Mouse (Mus musculus): ENCODE results near the gene Cul1.

DNA sequence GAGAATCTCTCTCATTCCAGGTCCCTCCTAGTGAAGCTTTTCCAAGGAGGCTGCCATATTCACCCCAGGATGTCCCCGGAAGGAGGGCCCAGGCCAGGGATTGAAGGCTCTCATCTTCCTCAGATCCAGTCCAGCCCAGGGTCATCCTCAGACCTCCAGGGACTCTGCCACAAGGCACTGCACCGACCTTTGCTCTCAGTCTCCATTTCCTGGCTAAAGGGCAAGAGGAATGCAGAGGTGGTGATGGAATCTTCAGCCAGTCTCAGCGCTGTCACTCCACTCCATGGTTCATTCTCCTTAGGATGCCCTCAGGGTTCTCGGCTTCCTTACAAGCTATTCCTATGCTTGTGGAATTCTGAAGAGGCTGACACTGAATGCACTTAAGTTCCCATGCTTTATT is 73.2 kb downstream of the Cul1 start:
- TF ChIP-seq CTCF (IDR thresholded peaks at IDR 0.05; ENCODE audit: borderline replicate concordance, insufficient read depth, low read depth, low read length) (no peak), POLR2A (IDR thresholded peaks at IDR 0.05; ENCODE audit: borderline replicate concordance, insufficient read depth, low read length) (no peak)
